Mouse (Mus musculus) kidney, adult 8-10 months (tissue): ENCODE measurements around the gene Stn1.

Experiments
- DNase-seq, 2 experiments: peaks; one replicate each; pipeline ENCODE4 v3.0.0; 2022

Stn1 gene

GRCm38 (mm10) chr19:47465467-47465866 lies 71.8 kb downstream of the Stn1 start:
- DNase-seq = no peak

- DNase-seq = no peak
Measured at GRCm38 (mm10) chr19:47464304-47465241, 72.7 kb downstream of the Stn1 start, which contains the start of gene Sh3pxd2a. Gene Sh3pxd2a (minus strand): TSS chr19:47464401.

- DNase-seq = peak in 1 of 2 experiments; percentile 70
Measured at GRCm38 (mm10) chr19:47463636-47464303, 73.5 kb downstream of the Stn1 start.

- no peak for DNase-seq
Measured at GRCm38 (mm10) chr19:47463206-47463605, 74.1 kb downstream of the Stn1 start.

DNA sequence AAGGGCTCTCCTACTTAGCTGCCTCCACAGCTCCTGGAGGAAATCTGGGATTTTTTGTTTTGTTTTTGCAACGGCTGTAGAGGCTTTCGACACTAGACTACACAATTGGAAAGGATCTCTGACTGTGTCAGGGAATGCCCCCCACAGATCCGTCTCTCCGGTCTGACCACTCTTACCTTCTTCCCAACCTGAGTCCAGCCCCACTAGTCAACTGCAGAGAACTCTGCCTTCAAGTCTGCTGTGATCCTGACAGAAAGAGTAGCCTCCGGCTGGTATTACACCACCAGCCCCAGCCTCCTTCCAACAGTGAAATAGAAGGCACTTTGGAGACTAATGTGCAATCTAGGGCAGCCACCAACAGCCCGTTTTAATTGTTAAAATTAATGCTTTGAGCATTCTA lies 74.6 kb downstream of the Stn1 start:
- DNase-seq = no peak

- no peak for DNase-seq
Measured at GRCm38 (mm10) chr19:47461838-47462237, 75.5 kb downstream of the Stn1 start.

DNA sequence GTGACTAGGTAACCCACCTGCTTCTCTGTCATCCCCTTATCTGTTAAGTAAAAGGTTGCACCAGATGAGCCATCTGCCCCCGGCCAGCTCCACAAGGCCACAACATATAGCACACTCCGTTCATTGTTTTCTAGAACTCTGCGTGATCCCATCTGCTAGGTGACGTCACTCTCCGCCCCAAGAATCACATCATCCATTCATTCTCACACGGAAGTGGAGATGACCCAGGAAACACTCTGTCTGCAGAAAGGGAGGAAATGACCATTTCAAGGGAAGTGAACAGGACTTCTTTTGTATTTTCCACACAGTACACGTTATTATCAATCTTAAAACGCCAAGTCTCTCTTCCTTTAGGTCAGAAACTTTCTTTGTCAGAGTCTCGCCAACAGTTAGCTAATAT lies 75.9 kb downstream of the Stn1 start:
- no peak for DNase-seq

- no peak for DNase-seq
Measured at GRCm38 (mm10) chr19:47460120-47460960, 77.0 kb downstream of the Stn1 start.

DNA sequence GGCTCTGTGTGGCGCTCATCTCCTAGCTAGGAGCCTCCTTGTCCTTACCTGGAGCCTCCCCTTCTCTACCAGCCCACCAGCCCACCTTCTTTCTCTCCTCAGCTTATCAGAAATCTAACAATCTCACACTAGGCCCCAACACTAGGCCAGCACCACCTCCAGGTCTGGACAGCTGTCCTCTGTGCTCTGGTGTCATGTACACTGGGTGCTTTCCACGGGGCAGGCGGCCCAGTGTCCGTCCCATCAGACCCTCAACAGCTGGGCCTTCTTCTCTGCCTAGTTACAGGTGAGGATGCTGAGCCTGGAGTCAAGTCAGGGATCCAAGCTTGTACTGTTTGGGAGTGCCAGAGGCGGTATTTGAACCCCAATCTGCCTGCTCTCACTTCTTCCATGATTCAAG lies 78.1 kb downstream of the Stn1 start:
- no peak for DNase-seq

DNA sequence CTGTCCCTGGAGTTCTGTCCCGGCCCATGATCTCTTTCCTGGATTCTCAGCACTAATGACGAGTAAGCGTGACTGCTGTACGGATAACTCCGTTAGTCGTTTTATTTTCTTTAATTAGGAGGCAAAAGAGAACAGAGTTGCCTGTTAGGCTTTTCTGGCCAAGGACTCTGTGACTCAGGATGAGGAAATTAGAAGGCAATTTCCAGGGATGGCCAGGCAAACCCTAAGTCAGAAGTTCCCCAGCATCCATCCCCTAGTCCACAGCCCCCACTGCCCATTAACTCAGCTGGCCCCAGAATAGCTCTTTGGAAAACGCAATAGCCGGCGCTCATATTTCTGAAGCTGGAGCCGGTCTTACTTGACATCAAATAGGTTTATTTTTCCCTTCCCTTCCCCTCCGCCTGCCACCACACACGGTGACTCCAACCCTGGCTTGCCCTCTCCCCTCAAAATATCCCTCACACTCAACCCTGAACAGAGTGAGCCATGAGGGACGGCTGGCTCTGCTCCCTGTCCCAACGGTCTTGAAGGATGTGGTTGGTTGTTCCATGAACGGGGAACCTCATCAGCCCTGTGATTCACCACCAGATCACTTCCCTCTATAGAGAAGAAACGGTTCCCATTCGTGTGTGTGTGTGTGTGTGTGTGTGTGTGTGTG lies 78.7 kb downstream of the Stn1 start:
- no peak for DNase-seq

DNA sequence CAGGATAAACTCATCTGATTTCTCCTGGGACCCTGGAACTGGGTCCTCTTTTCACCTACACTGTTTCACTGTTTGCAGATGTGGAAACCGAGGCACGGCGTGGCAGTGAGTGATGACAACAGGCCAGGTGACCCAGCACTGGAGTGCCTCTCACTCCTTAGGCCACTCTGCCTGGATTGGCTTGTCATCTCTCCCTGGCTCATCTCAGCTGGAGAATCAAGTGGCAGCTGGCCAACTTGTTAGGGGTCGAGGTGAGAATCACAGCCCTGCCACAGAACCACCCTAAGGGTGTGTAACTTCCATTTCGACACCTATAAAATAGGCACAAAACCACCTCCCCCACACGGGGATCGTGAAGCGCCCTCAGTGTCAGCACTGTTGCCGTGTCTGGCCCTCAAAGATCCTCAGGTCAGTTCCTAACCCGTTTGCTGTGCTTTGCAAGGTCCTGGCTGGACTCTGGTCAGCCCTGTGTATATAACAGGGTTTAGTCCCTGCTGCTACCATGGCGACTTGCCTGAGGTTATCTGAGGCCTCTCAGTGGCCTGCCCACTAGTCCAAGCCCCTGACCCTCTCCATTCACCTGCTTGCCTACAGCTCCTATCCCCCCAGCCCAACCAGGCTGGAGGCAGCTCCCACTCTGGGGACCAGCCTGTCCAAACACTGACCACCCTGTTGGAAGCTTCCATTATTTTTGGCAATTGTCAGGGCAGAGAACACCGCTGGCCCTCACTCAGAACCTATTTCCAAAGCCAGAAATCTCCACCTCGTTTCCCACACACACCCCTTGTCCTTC lies 79.4 kb downstream of the Stn1 start:
- no peak for DNase-seq

- no peak for DNase-seq
Measured at GRCm38 (mm10) chr19:47456021-47456420, 81.3 kb downstream of the Stn1 start.

DNA sequence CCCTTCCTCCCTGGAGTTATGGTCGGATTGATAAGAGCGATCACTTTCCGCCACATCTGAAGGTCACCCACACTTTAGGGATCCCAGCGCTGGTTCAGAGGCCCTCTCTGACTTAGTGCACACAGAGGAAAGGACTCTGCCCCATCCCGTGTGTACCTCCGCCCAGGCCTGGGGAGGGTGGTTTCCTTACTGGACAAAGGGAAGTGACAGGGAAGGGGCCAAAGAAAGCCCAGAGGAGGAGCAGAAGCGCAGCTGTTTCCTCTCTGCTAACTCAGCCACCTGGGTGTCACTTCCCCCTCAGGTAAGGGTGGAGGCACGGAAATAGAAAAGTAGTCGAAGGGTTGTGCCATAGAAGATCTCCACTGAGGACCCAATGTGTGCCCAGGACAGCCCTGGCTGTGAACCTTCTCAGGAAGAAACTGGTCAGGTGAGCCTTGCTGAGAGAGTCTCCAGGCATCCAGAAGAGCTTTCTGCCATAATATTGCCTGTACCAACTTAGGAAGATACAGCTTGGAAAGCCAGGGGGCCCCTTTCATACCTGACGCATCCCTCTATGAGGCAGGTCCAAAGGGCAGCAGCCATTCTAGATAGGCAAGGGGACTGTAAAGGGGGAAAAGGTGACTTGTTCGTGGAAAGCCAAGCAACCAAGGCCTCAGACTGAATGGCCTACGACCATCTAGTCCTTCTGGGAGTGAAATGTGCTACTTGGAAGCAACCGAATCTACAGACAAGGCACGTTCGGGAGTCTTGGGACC lies 82.1 kb downstream of the Stn1 start:
- DNase-seq = no peak

GRCm38 (mm10) chr19:47454167-47455000 lies 82.9 kb downstream of the Stn1 start:
- no peak for DNase-seq

GRCm38 (mm10) chr19:47453352-47453751 lies 84.0 kb downstream of the Stn1 start:
- no peak for DNase-seq

GRCm38 (mm10) chr19:47452682-47453081 lies 84.6 kb downstream of the Stn1 start:
- DNase-seq = peak; percentile 58 to 76

GRCm38 (mm10) chr19:47452211-47452610 lies 85.1 kb downstream of the Stn1 start:
- peak in 1 of 2 experiments; percentile 48 for DNase-seq

DNA sequence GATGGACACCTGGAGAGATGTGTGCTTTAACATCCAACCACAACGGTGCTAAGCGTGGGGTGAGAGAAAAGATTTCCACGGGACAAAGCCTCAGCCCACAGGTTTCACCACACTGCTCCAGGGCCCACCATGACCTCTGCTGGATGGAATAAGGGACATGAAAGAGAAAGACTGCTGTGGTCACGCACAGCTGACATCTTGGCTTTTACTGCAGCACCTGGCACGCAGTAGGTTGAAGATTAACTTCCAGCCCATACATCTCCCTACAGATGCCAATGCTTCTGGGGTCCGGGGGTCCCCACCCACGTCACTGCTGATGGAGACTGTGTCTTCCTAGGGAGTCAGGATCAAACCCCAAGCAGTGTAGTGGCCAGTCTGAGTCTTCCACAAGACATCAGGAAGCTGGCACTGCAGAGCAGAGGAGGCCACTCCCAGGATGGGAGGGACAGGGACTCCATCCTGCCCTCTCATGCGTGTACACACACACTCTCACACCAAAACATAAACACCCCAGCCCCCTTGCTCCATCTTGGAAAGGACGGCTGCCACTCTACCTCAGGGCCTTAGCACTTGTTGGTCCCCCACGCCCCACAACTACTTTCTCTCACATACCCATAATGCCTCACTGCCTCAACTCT lies 85.7 kb downstream of the Stn1 start:
- no peak for DNase-seq
